Mouse (Mus musculus) left cerebral cortex, postnatal 25 days (tissue): ENCODE measurements around the gene Arl15. TPM values are rescaled to one million over a fixed set of nuclear protein-coding genes. Genes with fewer than 3 reads are reported as not detected.
A peak's percentile ranks its signal among the peaks of the same experiment; 100 is the strongest.

Experiments used
- DNase-seq, 2 experiments: peaks; one replicate each; pipeline ENCODE4 v3.0.0; 2022; ENCODE audit warnings: low spot score in 2 of 2, mixed read lengths in 1 of 2
- intact Hi-C: fragments of 180-260 bp; cut with DNase I; formaldehyde crosslinking; loops from one replicate; pipeline ENCODE4 v1.15.1; 2025
- total RNA-seq, 2 experiments: library from RNA; stranded (reverse); gene quantifications; 2 replicates each; pipeline ENCODE4 v1.2.3; 2021

The Arl15 gene
- total RNA-seq, 2 experiments from 2014 or later = 33.7 to 40.8 TPM

GRCm38 (mm10) chr13:114145249-114145648, 350.9 kb downstream of the Arl15 start:
- intact Hi-C loops = no loop called here

GRCm38 (mm10) chr13:114150856-114151697, 356.8 kb downstream of the Arl15 start:
- intact Hi-C loops = no loop called here
- no peak for DNase-seq

More at GRCm38 (mm10) chr13:114145249-114145648, 350.9 kb downstream of the Arl15 start:
- DNase-seq = no peak

- no peak for DNase-seq
- intact Hi-C loops = no loop called here
Observed at GRCm38 (mm10) chr13:114151698-114152069, 357.4 kb downstream of the Arl15 start.

GRCm38 (mm10) chr13:114156689-114157088, 362.4 kb downstream of the Arl15 start:
- intact Hi-C loops = no loop called here
- no peak for DNase-seq

- intact Hi-C loops = no loop called here
- DNase-seq = no peak
Observed at GRCm38 (mm10) chr13:114158111-114158730, 363.9 kb downstream of the Arl15 start.

- intact Hi-C loops = no loop called here
- peak in 1 of 2 experiments; percentile 52 for DNase-seq
Observed at GRCm38 (mm10) chr13:114159634-114160391, 365.5 kb downstream of the Arl15 start.

GRCm38 (mm10) chr13:114162753-114163152, 368.4 kb downstream of the Arl15 start:
- DNase-seq = no peak
- intact Hi-C loops = no loop called here

- DNase-seq = no peak
- intact Hi-C loops = no loop called here
Observed at GRCm38 (mm10) chr13:114165616-114166015, 371.3 kb downstream of the Arl15 start.

GRCm38 (mm10) chr13:114166439-114167183, 372.3 kb downstream of the Arl15 start:
- intact Hi-C loops = no loop called here
- DNase-seq = no peak

GRCm38 (mm10) chr13:114170061-114170460, 375.8 kb downstream of the Arl15 start:
- intact Hi-C loops = no loop called here
- DNase-seq = no peak

GRCm38 (mm10) chr13:114171465-114171864, 377.2 kb downstream of the Arl15 start:
- intact Hi-C loops = no loop called here
- no peak for DNase-seq

GRCm38 (mm10) chr13:114188107-114188506, 393.8 kb downstream of the Arl15 start:
- intact Hi-C loops = no loop called here

GRCm38 (mm10) chr13:114188801-114189200, 394.5 kb downstream of the Arl15 start:
- no peak for DNase-seq
- intact Hi-C loops = no loop called here

More at GRCm38 (mm10) chr13:114188107-114188506, 393.8 kb downstream of the Arl15 start:
- no peak for DNase-seq

GRCm38 (mm10) chr13:114189441-114189840, 395.1 kb downstream of the Arl15 start:
- intact Hi-C loops = no loop called here
- DNase-seq = no peak

- intact Hi-C loops = no loop called here
- DNase-seq = no peak
Observed at GRCm38 (mm10) chr13:114190898-114191297, 396.6 kb downstream of the Arl15 start.

- DNase-seq = peak in 1 of 2 experiments; percentile 58
- intact Hi-C loops = loop anchor here (5.0 kb wide), 1 partner anchor 259 kb away; the partner anchor contains the start of gene Fst
Observed at GRCm38 (mm10) chr13:114198252-114198799, 404.0 kb downstream of the Arl15 start.

- intact Hi-C loops = loop anchor here (5.0 kb wide), 1 partner anchor 258 kb away; the partner anchor contains the start of gene Fst
- DNase-seq = peak; percentile 16 to 70
Observed at GRCm38 (mm10) chr13:114199746-114200145, 405.4 kb downstream of the Arl15 start.

- peak in 1 of 2 experiments; percentile 10 for DNase-seq
- intact Hi-C loops = no loop called here
Observed at GRCm38 (mm10) chr13:114200545-114200944, 406.2 kb downstream of the Arl15 start.
